ENCODE assay signal across 17 mouse cellular contexts in the genomic region with DNA sequence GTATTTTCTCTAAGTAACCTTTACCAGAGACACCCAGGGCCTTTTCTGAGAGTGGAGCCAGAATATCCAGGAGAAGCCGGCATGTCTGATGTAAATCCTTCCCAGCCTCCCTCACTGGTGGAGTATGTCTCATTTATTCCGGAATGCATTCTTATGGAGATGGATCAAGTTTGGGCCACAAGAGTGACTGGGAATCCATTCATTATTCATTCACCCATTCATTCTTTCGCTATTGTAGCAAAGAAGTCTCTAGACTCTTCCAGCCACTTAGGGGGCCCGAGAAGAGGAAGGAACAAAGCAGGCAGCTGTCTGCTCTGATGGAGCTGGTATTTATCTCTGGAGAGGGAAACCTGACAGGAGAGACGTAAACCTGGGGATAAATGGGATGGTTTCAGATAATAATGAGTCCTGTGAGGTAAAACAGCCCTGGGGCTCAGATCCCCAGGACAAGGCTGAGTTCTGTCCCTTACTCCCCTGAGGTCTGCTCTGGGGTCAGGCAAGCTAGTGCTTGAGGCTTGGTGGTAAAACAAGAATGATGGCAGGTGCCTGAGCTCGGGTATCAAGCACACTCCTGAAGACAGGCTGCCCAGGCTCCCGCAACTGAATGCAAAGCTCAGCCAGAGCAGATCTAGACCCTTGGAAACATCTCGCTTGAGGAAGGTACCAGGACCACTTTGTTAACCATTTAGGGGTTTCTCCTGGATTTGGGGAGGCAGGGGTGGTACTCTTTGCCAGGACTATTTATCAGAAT.
DNase-seq lines count a peak whose midpoint lies in the region; ATAC-seq and TF ChIP-seq lines count a peak whose summit lies in the region.
"Had no signal": no experiment of that assay in that cellular context is flagged by ENCODE, and none has a peak within 500 bp of the region (broad histone marks: within the 10 kb centered on the region; RNA-seq: fewer than 3 reads in every experiment).

No protein-coding gene starts in this region.

- 0 out of 2 replicates have a peak, but pooled peaks have one; percentile 20 for ATAC-seq in forebrain, embryonic 12.5 days (ENCODE audit: low FRiP score)
- ATAC-seq in hindbrain, embryonic 14.5 days (ENCODE audit: low FRiP score) = no peak
- peak; percentile 46; the same call in 1 of the 2 replicates for ATAC-seq in midbrain, embryonic 15.5 days (replicated peaks)
- ATAC-seq in liver, embryonic 12.5 days = no peak
- ATAC-seq: intestine, embryonic 15.5 days had no signal

- H3K36me3 ChIP-seq in forebrain, embryonic 12.5 days (replicated peaks) = no peaks in the 10 kb centered on the region
- H3K36me3 ChIP-seq in hindbrain, embryonic 14.5 days (replicated peaks; ENCODE audit: control insufficient read depth, insufficient read depth) = 0 out of 2 replicates have a peak, but pooled peaks cover 5% of the 10 kb centered on the region
- no peaks in the 10 kb centered on the region for H3K36me3 ChIP-seq in midbrain, embryonic 15.5 days (replicated peaks)
- H3K36me3 ChIP-seq in limb, embryonic 10.5 days = no peaks in the 10 kb centered on the region
- H3K36me3 ChIP-seq in thymus, adult 2 months (ENCODE audit: control insufficient read depth, insufficient read depth, low read length) = no peaks in the 10 kb centered on the region
- no peaks in the 10 kb centered on the region for H3K36me3 ChIP-seq in liver, embryonic 12.5 days
- H3K36me3 ChIP-seq: embryonic facial prominence, embryonic 15.5 days; heart, embryonic 15.5 days; intestine, embryonic 15.5 days; liver, embryonic 15.5 days had no signal

- H3K27me3 ChIP-seq in forebrain, embryonic 12.5 days = no peaks in the 10 kb centered on the region
- H3K27me3 ChIP-seq in hindbrain, embryonic 14.5 days (ENCODE audit: control insufficient read depth, insufficient read depth, low read length) = no peaks in the 10 kb centered on the region
- H3K27me3 ChIP-seq in midbrain, embryonic 15.5 days (replicated peaks) = no peaks in the 10 kb centered on the region
- H3K27me3 ChIP-seq in limb, embryonic 10.5 days (ENCODE audit: low read depth, poor library complexity, severe bottlenecking) = no peaks in the 10 kb centered on the region
- no peaks in the 10 kb centered on the region for H3K27me3 ChIP-seq in thymus, adult 2 months (ENCODE audit: control insufficient read depth, insufficient read depth, low read length)
- H3K27me3 ChIP-seq in liver, embryonic 12.5 days (replicated peaks) = no peaks in the 10 kb centered on the region
- H3K27me3 ChIP-seq: embryonic facial prominence, embryonic 15.5 days; heart, embryonic 15.5 days; intestine, embryonic 15.5 days; liver, embryonic 15.5 days had no signal

- H3K9ac ChIP-seq in forebrain, embryonic 12.5 days = no peak overlapping the region
- no peak overlapping the region for H3K9ac ChIP-seq in hindbrain, embryonic 14.5 days
- no peak overlapping the region for H3K9ac ChIP-seq in midbrain, embryonic 15.5 days
- H3K9ac ChIP-seq in liver, embryonic 12.5 days = no peak overlapping the region
- H3K9ac ChIP-seq: embryonic facial prominence, embryonic 15.5 days; heart, embryonic 15.5 days; intestine, embryonic 15.5 days; liver, embryonic 15.5 days had no signal

- H3K4me2 ChIP-seq in forebrain, embryonic 12.5 days = peak overlapping the region; percentile 19; the same call in 1 of the 2 replicates
- no peak overlapping the region for H3K4me2 ChIP-seq in hindbrain, embryonic 14.5 days (replicated peaks)
- H3K4me2 ChIP-seq in midbrain, embryonic 15.5 days = no peak overlapping the region
- no peak overlapping the region for H3K4me2 ChIP-seq in liver, embryonic 12.5 days
- H3K4me2 ChIP-seq: embryonic facial prominence, embryonic 15.5 days; heart, embryonic 15.5 days; intestine, embryonic 15.5 days; liver, embryonic 15.5 days had no signal

- no peak for TF ChIP-seq POLR2A in thymus, adult 2 months (IDR thresholded peaks at IDR 0.05; ENCODE audit: control insufficient read depth, extremely low read depth, insufficient read depth, low read length, poor library complexity)

- no peak overlapping the region for H3K4me3 ChIP-seq in forebrain, embryonic 12.5 days (replicated peaks)
- no peak overlapping the region for H3K4me3 ChIP-seq in hindbrain, embryonic 14.5 days (replicated peaks; ENCODE audit: low read length)
- no peak overlapping the region for H3K4me3 ChIP-seq in midbrain, embryonic 15.5 days
- H3K4me3 ChIP-seq in limb, embryonic 10.5 days = no peak overlapping the region
- no peak overlapping the region for H3K4me3 ChIP-seq in thymus, adult 2 months (ENCODE audit: control insufficient read depth, insufficient read depth, low read length)
- H3K4me3 ChIP-seq in liver, embryonic 12.5 days = no peak overlapping the region
- H3K4me3 ChIP-seq: embryonic facial prominence, embryonic 15.5 days; heart, embryonic 15.5 days; intestine, embryonic 15.5 days; liver, embryonic 15.5 days had no signal

- WGBS in forebrain, embryonic 12.5 days = 15% methylated on average over 8 of the region's 8 CpGs
- 13% methylated on average over 8 of the region's 8 CpGs for WGBS in hindbrain, embryonic 14.5 days
- 13% methylated on average over 8 of the region's 8 CpGs for WGBS in midbrain, embryonic 15.5 days
- WGBS in limb, embryonic 10.5 days = 44% methylated on average over 8 of the region's 8 CpGs
- WGBS in thymus, adult 2 months = 69% methylated on average over 8 of the region's 8 CpGs
- 52% methylated on average over 8 of the region's 8 CpGs for WGBS in liver, embryonic 12.5 days (ENCODE audit: insufficient replicate concordance)

- DNase-seq in Muller cell, postnatal 12 days (ENCODE audit: inconsistent ontology term) = peak; percentile 58
- no peak for DNase-seq in hindbrain, embryonic 14.5 days (ENCODE audit: low spot score)
- DNase-seq in limb, embryonic 10.5 days (ENCODE audit: low spot score) = no peak
- no peak for DNase-seq in thymus, adult 2 months
- DNase-seq in urinary bladder, postnatal 10 days (ENCODE audit: low spot score) = no peak
- DNase-seq: adrenal gland, postnatal 10 days; cerebellum, postnatal 36 days; gastrocnemius, postnatal 25 days; kidney, postnatal 14 days; layer of hippocampus, postnatal 36 days had no signal

- peak overlapping the region; percentile 75 for H3K27ac ChIP-seq in forebrain, embryonic 12.5 days
- peak overlapping the region; percentile 44 for H3K27ac ChIP-seq in hindbrain, embryonic 14.5 days
- peak overlapping the region; percentile 26 for H3K27ac ChIP-seq in midbrain, embryonic 15.5 days
- no peak overlapping the region for H3K27ac ChIP-seq in limb, embryonic 10.5 days
- no peak overlapping the region for H3K27ac ChIP-seq in thymus, adult 2 months (ENCODE audit: control insufficient read depth, insufficient read depth, low read length)
- no peak overlapping the region for H3K27ac ChIP-seq in liver, embryonic 12.5 days
- H3K27ac ChIP-seq: embryonic facial prominence, embryonic 15.5 days; heart, embryonic 15.5 days; intestine, embryonic 15.5 days; liver, embryonic 15.5 days had no signal

- no peaks in the 10 kb centered on the region for H3K9me3 ChIP-seq in forebrain, embryonic 12.5 days
- no peaks in the 10 kb centered on the region for H3K9me3 ChIP-seq in hindbrain, embryonic 14.5 days (ENCODE audit: control insufficient read depth, low read length)
- no peaks in the 10 kb centered on the region for H3K9me3 ChIP-seq in midbrain, embryonic 15.5 days
- H3K9me3 ChIP-seq in limb, embryonic 10.5 days (replicated peaks) = no peaks in the 10 kb centered on the region
- no peaks in the 10 kb centered on the region for H3K9me3 ChIP-seq in liver, embryonic 12.5 days (replicated peaks)
- H3K9me3 ChIP-seq: embryonic facial prominence, embryonic 15.5 days; heart, embryonic 15.5 days; intestine, embryonic 15.5 days; liver, embryonic 15.5 days had no signal

- peaks cover 18% of the 10 kb centered on the region for H3K4me1 ChIP-seq in forebrain, embryonic 12.5 days
- peaks cover 14% of the 10 kb centered on the region for H3K4me1 ChIP-seq in hindbrain, embryonic 14.5 days (replicated peaks; ENCODE audit: control insufficient read depth, insufficient read depth, low read length)
- peaks cover 20% of the 10 kb centered on the region for H3K4me1 ChIP-seq in midbrain, embryonic 15.5 days
- H3K4me1 ChIP-seq in limb, embryonic 10.5 days = peaks cover 10% of the 10 kb centered on the region
- H3K4me1 ChIP-seq in thymus, adult 2 months (replicated peaks; ENCODE audit: control insufficient read depth, insufficient read depth, low read length) = no peaks in the 10 kb centered on the region
- no peaks in the 10 kb centered on the region for H3K4me1 ChIP-seq in liver, embryonic 12.5 days
- H3K4me1 ChIP-seq: embryonic facial prominence, embryonic 15.5 days; heart, embryonic 15.5 days; intestine, embryonic 15.5 days; liver, embryonic 15.5 days had no signal

- no peak for TF ChIP-seq CTCF in thymus, adult 2 months (IDR thresholded peaks at IDR 0.05; ENCODE audit: borderline replicate concordance, control insufficient read depth, extremely low read depth, insufficient read depth, low read length, poor library complexity)

Comparison
In these comparisons a context has a peak if more than half of its experiments do, and no peak if none do; other contexts are left out.
1. ATAC-seq: peak in forebrain, embryonic 12.5 days (single experiment) and midbrain, embryonic 15.5 days (single experiment); none in hindbrain, embryonic 14.5 days (single experiment) and liver, embryonic 12.5 days (single experiment).
2. H3K27ac ChIP-seq: peak in forebrain, embryonic 12.5 days (single experiment), hindbrain, embryonic 14.5 days (single experiment) and midbrain, embryonic 15.5 days (single experiment); none in limb, embryonic 10.5 days (single experiment), thymus, adult 2 months (single experiment) and liver, embryonic 12.5 days (single experiment).